Mouse (Mus musculus): ENCODE data around the gene Cope.

Cope gene

DNA sequence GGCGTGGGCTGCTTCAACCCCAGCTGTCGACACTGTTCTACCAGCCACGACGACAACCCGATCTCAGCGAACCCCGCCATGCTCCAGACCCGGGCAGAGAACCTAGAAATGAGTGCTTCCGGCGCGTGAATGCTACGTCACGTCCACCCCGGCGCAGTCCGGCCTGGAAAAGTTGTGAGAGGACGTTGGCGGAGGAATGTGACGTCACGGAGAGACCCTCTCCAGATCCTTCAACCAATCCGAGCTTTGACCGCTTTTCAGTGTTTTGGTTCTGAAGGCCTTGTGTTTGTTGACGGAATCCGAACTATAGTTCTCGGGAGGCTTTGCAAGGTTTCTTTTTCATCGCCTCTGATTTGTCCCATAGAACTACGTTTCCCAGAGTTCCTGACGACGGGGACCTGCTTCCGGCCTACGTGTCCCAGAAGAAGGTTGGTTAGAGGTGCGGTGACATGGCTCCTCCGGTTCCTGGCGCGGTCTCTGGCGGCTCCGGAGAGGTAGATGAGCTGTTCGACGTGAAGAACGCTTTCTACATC is at the start of gene Cope, which contains the start of gene Ddx49:
Gene Cope, plus strand, starts transcription at position 161 of the 533 bp plus-strand sequence.
Gene Ddx49, minus strand, starts transcription at position 132 of the 533 bp plus-strand sequence.
- DNase-seq: peak; percentile 94

DNA sequence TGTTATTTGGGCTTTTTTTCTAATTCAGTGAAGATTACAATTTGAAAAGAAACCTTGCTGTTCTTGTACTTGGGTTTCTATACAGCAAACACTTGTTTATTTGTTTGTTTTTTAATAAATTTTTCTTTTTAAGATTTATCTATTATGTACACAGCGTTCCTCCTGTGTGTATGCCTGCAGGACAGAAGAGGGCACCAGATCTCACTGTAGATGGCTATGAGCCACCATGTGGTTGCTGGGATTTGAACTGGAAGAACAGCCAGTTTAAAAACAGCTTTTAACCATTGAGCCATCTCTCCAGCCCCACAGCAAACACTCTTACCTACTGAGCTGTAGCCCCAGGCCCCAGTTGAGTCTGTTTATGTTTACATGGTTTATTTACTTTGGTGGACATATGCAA is 47.7 kb upstream of the Cope start:
- no peak for DNase-seq

DNA sequence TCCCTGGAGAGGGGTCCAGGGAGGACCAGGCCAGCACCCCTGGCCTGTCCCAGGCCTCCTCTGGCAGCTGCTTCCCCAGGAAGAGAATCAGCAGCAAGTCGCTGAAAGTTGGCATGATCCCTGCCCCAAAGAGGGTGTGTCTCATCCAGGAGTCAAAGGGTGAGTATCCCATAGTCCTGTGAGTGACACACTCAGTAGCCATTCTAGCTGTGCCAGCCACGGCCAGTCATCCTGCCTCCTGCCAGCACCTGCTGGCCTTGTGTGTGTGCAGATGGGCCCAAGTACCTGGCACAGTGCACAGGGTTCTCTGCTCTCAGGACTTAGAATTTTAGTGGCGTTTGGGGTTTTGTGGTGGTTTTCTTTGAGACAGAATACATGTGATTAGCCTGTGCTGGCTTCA is 44.9 kb upstream of the Cope start:
- DNase-seq: no peak

DNA sequence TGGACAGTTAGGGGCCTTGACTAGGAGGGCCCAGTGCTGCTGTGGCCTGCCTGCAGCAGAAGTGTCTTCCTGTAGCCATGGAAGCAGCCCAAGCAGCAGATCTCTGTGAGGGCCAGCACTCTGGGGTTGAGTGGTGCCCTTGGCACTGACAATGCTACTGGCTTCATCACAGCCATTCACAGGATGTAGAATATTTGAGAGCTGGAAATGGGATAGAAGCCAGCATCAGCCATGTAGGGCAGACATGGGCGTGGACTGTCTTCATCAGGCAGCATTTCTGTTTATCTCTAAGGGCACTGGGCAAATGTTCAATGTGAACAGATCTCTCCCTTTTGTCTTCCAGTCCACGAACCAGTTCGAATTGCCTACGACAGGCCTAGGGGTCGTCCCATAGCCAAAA is 43.7 kb upstream of the Cope start:
- DNase-seq: no peak

DNA sequence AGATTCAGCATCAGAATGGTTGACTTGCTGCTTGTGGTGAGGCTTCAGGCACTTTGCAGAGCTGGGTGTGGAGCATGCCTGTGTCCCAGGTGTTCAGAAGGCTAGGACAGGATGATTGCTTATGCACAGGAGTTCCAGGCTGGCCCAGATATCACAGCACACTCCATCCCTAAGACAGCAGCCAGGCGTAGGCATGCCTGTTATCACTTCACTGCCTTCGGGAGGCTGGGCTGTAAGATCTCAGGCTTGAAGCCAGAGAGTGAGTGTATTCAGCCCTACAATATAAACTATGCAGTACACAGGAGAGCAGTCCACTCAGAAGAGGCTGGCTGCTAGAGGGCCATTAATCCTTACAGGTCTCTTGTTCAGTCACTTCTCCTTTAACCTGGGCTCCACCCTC is 43.3 kb upstream of the Cope start:
- no peak for DNase-seq

DNA sequence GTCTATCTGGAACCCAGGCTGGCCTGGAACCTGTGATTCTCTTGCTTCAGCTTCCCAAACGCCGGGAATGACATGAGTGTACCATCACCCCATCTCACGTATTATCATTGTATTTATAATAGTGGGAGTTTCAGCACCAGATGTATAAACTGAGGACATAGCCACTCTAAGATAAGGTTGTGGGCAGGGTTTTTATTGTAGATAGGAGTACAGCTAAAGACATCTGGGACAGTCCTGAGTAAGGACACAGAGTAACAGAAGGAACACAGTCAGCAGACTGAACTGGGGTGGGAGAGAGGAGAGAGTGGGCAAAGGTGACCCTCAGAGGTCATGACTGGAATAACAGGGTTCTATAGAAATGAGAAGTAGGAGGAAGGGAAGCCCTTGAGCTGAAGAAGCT is 34.6 kb upstream of the Cope start:
- DNase-seq: no peak

DNA sequence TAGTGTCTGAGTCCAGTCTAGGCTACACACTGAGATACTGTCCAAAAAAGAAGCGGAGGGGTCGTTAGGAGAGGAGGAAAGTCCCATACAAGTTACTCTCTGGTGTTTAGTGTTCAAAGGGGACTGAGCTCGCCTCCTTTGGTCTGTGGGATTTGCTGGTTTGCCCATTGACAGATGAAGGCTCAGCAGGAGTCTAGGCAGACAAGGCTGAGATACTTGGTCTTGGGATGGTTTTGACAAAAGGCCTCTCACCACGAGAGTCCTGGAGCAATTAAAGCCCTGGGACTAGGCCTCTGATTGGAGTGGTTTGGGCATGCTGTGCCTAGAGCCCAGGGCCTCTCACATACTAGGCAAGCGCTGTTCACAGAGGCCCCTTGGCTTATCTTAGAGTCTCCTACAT is 34.0 kb upstream of the Cope start:
- no peak for DNase-seq

DNA sequence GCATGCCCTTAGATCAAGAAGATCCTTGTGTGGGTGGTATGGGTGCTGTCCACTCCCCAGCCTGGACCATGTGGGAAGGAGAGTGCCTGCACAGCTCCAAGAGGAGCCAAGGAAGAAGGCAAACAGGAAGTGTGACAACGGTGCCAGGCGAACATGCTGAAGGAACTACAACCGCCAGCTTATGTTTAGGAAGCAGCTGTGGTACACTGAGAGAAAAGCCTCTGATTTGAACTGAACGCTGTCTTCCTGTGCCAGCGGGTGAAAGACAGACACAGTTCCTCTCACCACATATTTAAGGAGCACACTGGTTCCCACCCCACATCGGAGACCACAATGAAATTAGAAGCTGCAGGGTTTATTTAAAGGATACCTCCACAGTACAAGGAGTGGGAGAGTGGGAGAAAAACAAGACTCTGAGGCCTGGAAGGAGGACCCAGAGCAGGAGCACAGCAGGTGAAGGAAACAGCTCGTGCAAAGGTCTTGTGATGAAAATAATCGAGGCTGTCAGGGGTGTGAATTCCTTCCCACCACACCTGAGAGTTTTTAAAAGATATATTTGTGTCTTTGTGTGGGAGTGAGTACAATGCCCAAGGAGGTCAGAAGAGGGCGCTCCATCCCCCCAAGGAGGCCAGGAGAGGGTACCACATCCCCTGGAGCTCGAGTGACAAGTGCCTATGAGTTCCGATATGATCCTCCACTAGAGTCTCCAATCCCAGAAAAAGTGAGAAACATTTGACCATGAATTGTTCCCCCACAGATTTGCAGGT is 33.3 kb upstream of the Cope start:
- peak; percentile 73 for DNase-seq

DNA sequence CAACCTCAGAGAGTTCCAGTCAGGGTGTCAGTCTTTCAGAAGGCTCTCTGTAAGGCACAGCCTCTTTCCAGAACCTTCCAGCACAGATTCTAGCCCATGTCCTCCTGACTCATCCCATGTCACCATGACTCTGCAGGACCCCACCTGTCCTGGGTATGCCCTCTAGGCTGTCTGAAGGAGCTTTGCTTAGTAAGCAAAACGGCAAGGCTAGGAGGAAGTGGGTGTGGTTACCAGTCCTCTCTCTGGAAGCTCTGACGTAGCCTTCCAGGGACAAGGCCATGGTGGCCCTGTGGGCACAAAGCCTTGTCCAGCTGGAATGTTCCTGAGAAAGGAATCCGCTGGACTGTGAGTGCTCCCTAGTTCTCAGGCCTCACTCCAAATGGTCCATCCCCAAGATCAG is 29.4 kb upstream of the Cope start:
- no peak for DNase-seq

DNA sequence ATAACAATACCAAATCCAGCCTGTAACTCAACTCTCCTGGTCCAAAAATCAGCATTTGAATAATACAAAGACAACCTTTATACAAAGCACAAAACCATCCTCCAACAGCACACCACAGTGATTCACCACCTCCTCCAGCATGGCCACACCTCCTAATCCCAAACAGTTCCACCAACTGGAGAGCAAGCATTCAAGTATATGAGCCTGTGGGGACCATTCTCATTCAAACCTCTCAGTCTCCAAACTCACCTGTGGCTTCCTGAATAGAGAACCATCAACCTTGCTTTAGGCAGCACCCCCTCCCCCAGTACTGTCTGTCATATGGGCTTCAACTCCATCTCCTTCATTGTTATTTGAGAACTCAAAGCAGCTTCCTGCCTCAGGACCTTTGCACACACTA is 28.0 kb upstream of the Cope start:
- no peak for DNase-seq

DNA sequence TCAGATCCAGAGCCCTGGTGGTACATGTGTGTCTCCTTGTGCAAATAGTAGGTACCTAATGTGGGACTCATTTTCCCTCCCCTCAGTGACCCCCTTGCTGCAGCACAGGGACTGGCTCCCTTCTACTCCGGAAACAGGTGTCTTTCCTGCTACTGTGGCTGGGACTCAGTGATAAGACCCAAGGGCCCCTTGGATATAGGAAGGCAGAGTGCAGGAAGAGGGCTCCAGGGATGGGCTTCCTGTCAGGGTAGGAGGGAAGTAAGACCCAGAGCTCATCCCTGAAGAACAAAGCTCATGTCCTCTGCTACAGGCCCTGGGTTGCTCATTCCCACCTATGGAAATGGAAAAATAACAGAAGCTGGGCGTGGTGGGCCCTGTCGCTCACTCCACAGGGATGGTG is 25.8 kb upstream of the Cope start:
- no peak for DNase-seq

DNA sequence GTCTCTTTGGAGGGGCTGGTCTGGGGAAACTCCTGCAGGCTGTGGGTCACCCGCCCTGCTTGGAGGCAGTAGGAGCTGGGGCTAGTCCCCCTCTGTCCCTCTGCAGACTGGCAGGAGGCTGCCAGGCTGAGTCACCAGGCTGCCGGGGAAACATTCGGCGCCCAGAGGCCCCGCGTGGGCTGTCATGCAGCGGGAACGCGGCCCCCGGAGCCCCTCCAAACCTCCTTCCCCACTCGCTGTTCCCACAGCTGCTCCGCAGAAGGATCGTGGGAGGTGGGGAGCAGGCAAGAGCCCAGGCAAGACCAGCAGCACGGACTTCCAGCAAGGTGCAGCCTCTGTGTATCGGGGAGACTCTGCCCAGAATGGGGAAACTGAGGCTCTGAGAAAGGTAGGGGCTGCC is 24.1 kb upstream of the Cope start:
- DNase-seq: no peak

DNA sequence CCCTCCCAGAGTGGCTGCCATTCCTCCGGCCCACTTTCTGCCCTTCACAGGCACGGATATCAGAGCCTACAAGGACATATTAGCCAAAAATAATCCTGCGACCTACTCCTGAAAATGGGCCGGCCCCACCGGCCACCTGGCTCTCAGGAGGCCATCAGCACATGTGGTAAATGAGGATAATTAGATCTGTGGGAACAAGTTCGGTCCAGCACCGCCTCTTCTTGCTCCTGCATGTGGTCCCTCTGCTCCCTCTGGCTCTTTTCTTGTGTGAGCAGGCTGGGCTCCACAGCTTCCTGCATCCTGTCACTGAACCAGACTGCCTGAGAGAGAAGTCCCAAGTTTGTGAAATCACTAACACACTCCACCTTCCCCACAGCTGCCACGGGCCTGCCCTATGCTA is 23.1 kb upstream of the Cope start:
- DNase-seq: no peak

DNA sequence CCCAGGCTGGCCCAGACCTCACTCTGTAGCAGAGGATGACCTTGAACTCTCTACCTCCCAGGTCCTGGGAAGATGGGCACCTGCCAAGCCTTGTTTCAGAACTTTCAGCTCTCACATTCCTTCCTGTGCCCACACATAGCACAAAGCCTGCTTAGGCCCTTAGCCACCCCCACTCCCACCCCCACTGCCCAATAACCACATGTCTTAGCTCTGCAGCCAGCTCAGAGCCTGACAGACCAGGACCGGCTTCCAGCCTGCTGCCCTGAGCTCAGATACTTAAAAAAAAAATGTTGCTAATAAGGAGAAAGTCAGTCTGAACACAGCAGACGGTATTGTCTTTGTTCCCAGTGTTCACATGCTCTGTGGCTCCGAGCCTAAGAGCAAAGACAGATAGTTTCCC is 21.3 kb upstream of the Cope start:
- DNase-seq: no peak

DNA sequence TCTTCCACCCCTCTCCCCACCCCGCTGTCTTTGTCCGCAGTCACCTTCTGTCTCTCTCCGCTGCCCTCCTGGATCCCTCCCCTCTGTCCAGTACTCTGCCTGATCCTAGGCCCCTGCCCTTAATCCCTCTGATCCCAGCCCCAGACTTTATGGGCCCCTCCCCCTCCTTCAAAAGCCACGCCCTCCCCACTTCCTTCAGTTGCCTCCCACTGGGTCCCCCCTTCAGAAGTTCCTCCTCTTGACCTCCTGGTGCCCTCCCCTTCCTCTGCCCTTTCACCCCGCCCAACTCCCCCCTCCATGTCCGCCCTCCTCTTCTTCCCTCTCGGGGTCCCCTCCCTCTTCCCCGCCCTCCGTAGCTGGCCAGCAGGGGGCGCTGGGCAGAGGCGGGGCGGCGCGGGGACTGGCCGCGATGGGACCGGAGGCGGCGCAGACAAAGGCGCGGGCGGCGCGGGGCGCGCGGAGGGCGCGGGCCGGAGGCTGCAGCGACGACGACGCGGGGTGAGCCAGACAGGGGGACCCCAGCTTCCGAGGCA is 19.6 kb upstream of the Cope start, which contains the start of gene Homer3:
Gene Homer3, plus strand, starts transcription at position 225 of the 533 bp plus-strand sequence.
- peak; percentile 96 for DNase-seq

DNA sequence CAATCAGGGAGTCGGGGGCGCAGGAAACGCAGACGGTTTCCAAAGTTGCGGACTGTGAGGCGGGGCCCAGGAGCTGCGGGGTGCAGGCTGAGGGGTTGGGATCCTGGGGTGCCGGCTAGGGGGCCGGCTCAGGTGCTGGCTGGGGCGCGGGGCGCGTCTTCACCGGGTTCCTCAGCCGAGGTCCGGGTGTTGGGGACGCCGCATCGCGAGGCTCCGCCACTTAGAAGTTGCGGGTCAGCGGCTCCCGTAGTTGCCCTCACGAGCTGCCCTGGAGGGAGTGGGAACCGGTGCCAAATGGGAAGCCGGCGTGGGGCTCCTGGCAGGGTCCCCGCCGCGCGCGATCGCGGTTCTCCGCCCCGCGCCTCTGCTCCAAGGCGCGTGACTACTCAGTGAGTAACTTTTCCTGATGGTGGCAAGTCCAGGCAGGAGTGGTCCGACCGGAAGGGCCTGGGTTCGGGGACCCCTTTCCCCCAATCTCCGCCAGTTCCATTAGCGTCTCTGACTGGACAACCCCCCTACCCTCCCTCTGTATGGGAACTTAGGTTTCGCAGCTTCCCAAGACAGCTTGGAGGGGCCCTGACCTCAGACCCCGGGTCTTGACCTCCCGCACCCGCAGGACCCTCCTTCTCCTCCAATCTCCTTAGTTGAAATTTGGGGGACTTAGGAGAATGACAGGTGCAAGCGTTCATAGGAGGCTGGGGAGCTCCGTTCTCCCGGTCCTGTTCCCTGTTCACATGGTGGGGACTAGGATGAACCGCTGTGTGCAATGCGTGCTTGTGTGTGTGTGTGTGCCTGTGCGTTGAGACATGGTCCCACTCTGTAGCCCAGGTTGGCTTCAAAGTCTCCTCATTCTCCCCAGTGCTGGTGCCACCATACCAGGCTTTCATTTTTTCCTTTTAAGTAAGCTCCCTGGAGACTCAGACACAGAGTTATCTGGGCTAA is 18.9 kb upstream of the Cope start:
- DNase-seq: no peak

DNA sequence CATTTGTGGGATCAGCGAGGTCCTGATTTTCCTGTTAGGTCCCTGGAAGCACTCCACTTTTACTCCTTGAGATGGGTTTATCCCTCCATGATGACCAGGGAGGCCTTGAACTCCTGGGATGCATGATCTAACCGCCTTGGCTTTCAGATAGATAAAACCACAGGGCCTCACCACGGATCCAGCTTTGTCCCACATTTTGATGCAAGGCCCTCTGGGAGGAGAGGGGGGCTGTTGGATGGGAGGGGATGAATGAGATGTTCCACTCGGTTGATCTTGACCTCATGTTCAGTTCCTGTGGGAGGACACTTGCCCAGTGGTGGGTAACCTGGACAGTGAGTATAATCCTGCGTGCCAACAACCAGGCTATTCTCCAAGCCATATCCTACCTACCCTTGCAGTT is 17.9 kb upstream of the Cope start:
- no peak for DNase-seq

DNA sequence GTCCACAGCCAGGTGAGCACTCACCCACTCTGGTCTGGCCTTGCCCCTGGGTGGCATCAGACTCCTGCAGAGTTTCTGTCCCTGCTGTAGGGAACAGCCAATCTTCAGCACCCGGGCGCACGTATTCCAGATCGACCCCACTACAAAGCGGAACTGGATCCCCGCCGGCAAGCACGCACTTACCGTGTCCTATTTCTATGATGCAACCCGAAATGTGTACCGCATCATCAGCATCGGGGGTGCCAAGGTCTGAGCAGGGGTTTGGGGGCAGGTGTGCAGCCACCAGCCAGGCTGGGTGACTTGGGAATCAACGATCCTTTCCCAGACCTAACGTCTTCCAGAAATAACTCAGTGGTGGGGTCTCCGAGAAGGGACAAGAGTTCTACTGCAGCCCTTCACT is 17.0 kb upstream of the Cope start:
- no peak for DNase-seq

DNA sequence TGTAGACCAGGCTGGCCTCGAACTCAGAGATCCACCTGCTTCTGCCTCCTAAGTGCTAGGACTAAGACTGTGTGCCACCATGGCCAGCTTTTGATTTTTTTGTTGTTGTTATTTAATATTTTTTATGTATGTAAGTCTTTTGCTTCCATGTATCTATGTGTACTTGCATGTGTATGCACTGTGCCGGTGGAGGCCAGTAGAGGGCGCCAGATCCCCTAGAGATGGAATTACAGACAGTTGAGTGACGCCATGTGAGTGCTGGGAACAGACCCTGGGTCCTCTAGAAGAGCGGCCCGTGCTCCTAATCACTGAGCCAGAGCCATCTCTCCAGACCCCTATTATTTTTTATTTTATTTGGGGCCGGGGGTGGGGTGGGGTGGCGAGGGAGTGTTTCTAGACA is 15.6 kb upstream of the Cope start:
- DNase-seq: peak; percentile 64

DNA sequence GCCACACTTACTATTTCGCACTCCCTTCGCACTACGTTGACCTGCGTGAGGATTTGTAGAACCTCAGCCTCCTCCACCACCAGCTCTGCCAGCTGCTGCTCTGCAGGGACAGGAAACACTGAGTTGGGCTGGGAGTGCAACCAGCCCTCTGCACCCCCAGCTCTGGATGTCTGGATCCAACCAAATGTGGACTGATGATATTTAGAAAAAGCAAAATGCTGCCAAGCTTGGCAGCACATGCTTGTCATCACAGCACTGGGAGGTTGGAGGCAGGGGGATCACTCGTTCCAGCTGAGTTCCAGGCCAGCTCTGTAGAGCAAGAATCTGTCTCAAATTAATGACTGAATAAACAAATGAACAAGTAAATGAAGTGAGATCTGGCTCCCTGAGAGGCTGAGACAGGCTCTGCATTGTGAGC is 8.3 kb upstream of the Cope start:
- DNase-seq: no peak

DNA sequence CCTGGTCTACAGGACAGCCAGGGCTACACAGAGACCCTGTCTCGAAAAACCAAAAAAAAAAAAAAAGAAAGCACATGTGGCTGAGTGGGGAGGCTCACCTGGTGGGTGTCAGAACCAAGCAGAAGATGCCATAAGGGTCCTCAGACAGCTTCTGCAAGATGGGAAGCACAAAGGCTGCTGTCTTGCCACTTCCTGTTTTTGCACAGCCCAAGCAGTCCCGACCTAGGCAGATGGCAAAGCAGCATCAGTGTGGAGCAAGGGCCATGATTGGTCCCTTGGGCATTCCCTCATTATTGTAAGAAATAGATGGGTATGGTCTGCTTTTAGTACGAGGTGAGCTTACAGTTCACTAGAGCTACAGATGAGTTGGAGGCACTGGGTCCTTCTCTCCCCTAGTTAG is 1.4 kb upstream of the Cope start:
- DNase-seq: no peak

DNA sequence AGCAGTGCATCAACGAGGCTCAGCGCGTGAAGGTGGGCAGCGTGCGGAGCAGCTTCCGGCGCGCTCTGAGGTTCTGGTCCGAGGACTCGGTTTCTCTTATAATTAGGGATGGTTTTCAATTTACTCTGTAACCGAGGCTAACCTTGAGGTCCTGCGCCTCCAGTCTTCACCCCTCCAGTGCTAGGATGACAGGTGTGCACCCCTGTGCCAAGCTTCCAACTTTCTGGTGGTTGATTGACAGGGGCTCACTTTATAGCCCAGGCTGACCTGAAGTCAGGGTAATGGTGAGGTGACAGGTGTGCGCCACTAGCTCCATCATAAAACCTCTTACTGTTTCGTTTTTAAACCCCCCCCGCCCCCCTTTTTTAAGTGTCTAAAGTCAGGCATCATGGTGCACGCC is 583 bp downstream of the Cope start:
- no peak for DNase-seq

DNA sequence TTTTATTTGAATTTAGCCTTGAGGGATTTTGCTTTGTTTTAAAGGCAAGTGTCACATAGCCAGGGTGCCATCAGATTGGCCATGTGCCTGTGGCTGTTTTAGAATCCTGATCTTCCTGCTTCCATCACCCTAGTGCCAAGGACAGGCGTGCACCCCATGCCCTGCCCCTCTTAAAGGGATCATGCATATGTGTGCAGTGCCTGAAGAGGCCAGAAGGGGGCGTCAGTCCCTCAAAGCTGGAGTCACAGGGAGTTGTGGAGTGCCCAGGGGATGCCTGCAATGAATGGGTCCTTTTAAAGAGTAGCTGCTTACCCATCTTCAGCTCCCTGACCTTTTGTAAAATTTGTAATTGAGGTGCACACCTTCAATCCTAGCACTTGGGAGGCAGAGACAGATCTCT is 7.0 kb downstream of the Cope start:
- DNase-seq: peak; percentile 58

DNA sequence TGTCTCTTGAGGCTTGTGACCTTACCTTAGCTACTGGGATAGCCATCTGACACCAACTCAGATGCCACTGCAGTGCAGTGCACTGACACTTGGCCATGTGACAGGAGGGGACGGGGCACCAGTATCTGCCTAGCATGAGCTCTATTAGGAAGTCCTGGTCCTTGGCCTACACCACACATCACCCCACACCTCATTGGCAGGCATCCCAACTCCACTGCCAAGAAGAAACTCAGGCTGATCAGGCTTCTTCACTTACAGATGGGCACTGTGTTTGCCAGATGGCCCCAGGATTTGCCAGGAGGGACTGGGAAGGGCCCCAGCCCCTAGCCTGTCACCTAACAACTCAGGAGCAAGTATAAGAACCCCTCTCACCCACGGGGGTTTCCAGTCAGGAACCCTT is 11.1 kb downstream of the Cope start:
- no peak for DNase-seq
